Mouse (Mus musculus) right cerebral cortex, postnatal 36 days (tissue): ENCODE results near the gene Tmbim6.

ENCODE experiments used
- DNase-seq, 2 experiments: peaks; one replicate each; pipeline ENCODE4 v3.0.0; 2022; ENCODE audit warnings: low spot score in 2 of 2, mixed read lengths in 1 of 2

Tmbim6 gene

GRCm38 (mm10) chr15:99449751-99450280 lies 57.1 kb downstream of the Tmbim6 start:
- DNase-seq, result no peak

- DNase-seq, result no peak
Measured at GRCm38 (mm10) chr15:99453153-99453900, 60.6 kb downstream of the Tmbim6 start.

GRCm38 (mm10) chr15:99454585-99455279 lies 62.0 kb downstream of the Tmbim6 start:
- DNase-seq, result no peak

GRCm38 (mm10) chr15:99455415-99455814 lies 62.7 kb downstream of the Tmbim6 start:
- DNase-seq, result no peak

- no peak for DNase-seq
Measured at GRCm38 (mm10) chr15:99456338-99456962, 63.8 kb downstream of the Tmbim6 start.

- peak; percentile 30 to 34 for DNase-seq
Measured at GRCm38 (mm10) chr15:99456963-99457605, 64.4 kb downstream of the Tmbim6 start.

- peak; percentile 86 to 88 for DNase-seq
Measured at GRCm38 (mm10) chr15:99457606-99458401, 65.1 kb downstream of the Tmbim6 start, which contains the start of gene Nckap5l. Nckap5l (minus strand) TSS chr15:99457748.
